Mouse (Mus musculus): ENCODE results near the gene Gemin5.

The Gemin5 gene

DNA sequence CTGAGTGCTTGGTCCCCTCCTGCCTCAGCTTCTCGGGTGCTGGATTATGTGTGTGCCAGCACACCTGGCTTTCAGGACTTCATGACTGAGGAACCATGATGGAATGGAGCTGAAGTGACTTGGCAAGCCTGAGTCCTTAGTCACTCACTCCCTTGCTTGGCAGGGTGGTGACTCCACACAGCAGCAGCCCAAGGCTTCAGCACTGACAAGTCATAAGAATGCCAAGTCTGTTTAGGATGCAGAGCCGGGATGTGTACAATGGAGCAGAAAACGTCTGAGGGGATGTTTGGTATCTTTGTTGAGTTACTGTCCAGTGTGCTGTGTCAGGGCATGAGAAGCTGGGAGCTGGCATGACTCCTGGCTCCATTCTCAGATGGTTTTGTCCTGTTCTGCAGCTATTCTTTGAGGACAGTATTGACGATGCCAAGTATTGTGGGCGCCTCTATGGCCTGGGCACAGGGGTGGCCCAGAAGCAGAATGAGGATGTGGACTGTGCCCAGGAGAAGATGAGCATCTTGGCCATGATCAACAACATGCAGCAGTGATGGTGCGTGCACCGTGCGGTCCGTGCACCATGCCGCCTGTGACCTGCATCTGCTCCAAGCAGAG, 51.2 kb downstream of the Gemin5 start:
- Histone ChIP-seq H3K9me3 (ENCODE audit: low read length) (no peaks in the 10 kb centered on the region), H3K36me3 (ENCODE audit: insufficient read depth, low read length) (peaks cover 92% of the 10 kb centered on the region), H3K4me1 (replicated peaks; ENCODE audit: low read depth, low read length) (peaks cover 38% of the 10 kb centered on the region), H3K27me3 (ENCODE audit: insufficient read depth, low read length) (no peaks in the 10 kb centered on the region), H3K4me3 (replicated peaks; ENCODE audit: low read length) (no peak overlapping the region)
- no peak for TF ChIP-seq POU5F1 (IDR thresholded peaks at IDR 0.05; ENCODE audit: borderline replicate concordance, low read length)
- TF ChIP-seq CTCF (conservative IDR thresholded peaks at IDR 0.05; ENCODE audit: low read length), result no peak
- TF ChIP-seq NANOG (IDR thresholded peaks at IDR 0.05; ENCODE audit: borderline replicate concordance, low read length), result no peak

DNA sequence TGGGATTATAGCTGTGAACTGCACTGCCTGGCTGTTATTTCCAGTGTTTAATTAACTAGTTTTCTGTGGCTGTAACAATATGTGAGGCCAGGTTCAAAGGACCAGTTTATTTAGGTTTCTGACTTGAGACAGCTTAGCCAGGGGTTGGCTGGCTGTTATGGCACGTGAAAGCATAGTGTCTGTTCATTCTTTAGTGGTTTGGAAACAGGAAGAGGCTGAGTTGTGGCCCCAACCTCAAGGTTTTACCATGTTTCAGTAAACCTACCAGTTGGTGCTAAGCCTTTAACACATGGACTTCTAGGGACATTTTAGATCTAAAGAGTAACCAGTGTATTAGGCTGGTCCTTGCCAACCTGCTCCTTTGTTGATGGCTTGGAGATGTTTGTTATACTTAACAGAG, 51.8 kb downstream of the Gemin5 start:
- Histone ChIP-seq H3K27me3 (ENCODE audit: insufficient read depth, low read length) (no peaks in the 10 kb centered on the region), H3K36me3 (ENCODE audit: insufficient read depth, low read length) (peaks cover 92% of the 10 kb centered on the region), H3K4me1 (replicated peaks; ENCODE audit: low read depth, low read length) (peaks cover 37% of the 10 kb centered on the region), H3K4me3 (replicated peaks; ENCODE audit: low read length) (no peak overlapping the region), H3K9me3 (ENCODE audit: low read length) (no peaks in the 10 kb centered on the region)
- TF ChIP-seq NANOG (IDR thresholded peaks at IDR 0.05; ENCODE audit: borderline replicate concordance, low read length) (no peak), CTCF (conservative IDR thresholded peaks at IDR 0.05; ENCODE audit: low read length) (no peak), POU5F1 (IDR thresholded peaks at IDR 0.05; ENCODE audit: borderline replicate concordance, low read length) (no peak)

DNA sequence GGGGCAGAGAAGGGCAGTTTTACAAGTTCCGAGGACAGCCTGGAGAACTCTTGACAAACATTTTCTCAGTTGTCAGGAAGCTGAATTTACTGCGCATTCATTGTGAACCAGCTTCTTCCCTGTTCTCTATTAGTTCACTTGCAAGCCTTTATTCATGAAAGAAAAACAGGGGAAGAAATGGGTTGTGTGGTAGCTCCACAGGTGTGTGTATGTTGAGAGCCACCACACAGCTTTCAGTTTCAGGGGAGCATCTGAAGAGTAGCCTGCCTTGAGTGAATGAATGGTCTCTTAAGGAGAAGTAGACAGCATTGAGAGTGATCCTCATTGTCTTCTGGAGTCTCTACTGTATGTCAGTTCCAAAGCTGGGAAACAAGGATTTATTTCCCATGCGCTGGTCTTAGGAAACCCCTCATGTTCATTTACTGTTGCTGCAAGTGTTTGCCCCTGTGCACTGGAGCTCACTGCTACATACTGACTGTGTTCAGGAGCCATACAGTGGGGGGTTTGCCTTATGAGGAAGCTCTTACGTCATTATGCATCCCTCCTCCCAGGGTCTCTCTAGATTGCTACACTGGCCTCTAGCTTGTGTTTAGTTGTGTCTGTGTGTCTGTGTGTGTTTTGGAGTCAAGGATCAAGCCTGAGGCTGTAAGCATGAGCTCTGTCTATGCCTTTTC, 60.5 kb downstream of the Gemin5 start:
- Histone ChIP-seq H3K4me1 (replicated peaks; ENCODE audit: low read depth, low read length) (peaks cover 59% of the 10 kb centered on the region), H3K27me3 (ENCODE audit: insufficient read depth, low read length) (no peaks in the 10 kb centered on the region), H3K9me3 (ENCODE audit: low read length) (no peaks in the 10 kb centered on the region), H3K36me3 (ENCODE audit: insufficient read depth, low read length) (peaks cover 48% of the 10 kb centered on the region), H3K4me3 (replicated peaks; ENCODE audit: low read length) (peak overlapping the region; percentile 37; the same call in 1 of the 2 replicates)
- no peak for TF ChIP-seq POU5F1 (IDR thresholded peaks at IDR 0.05; ENCODE audit: borderline replicate concordance, low read length)
- TF ChIP-seq CTCF (conservative IDR thresholded peaks at IDR 0.05; ENCODE audit: low read length), result no peak
- no peak for TF ChIP-seq NANOG (IDR thresholded peaks at IDR 0.05; ENCODE audit: borderline replicate concordance, low read length)

GRCm38 (mm10) chr11:58107009-58107408, 61.3 kb downstream of the Gemin5 start:
- Histone ChIP-seq H3K36me3 (ENCODE audit: insufficient read depth, low read length) (peaks cover 41% of the 10 kb centered on the region), H3K9me3 (ENCODE audit: low read length) (no peaks in the 10 kb centered on the region), H3K27me3 (ENCODE audit: insufficient read depth, low read length) (no peaks in the 10 kb centered on the region), H3K4me3 (replicated peaks; ENCODE audit: low read length) (no peak overlapping the region), H3K4me1 (replicated peaks; ENCODE audit: low read depth, low read length) (peaks cover 64% of the 10 kb centered on the region)
- TF ChIP-seq CTCF (conservative IDR thresholded peaks at IDR 0.05; ENCODE audit: low read length), result 0 out of 2 replicates have a peak, but pooled peaks have one; percentile 10
- TF ChIP-seq NANOG (IDR thresholded peaks at IDR 0.05; ENCODE audit: borderline replicate concordance, low read length), result no peak

- Histone ChIP-seq H3K9me3 (ENCODE audit: low read length) (no peaks in the 10 kb centered on the region), H3K4me1 (replicated peaks; ENCODE audit: low read depth, low read length) (peaks cover 57% of the 10 kb centered on the region), H3K27me3 (ENCODE audit: insufficient read depth, low read length) (no peaks in the 10 kb centered on the region), H3K36me3 (ENCODE audit: insufficient read depth, low read length) (peaks cover 14% of the 10 kb centered on the region), H3K4me3 (replicated peaks; ENCODE audit: low read length) (peak overlapping the region; percentile 98)
- TF ChIP-seq NANOG (IDR thresholded peaks at IDR 0.05; ENCODE audit: borderline replicate concordance, low read length), result no peak
- no peak for TF ChIP-seq POU5F1 (IDR thresholded peaks at IDR 0.05; ENCODE audit: borderline replicate concordance, low read length)
- TF ChIP-seq CTCF (conservative IDR thresholded peaks at IDR 0.05; ENCODE audit: low read length), result no peak
Observed at GRCm38 (mm10) chr11:58104351-58104791, 64.0 kb downstream of the Gemin5 start.

- TF ChIP-seq NANOG (IDR thresholded peaks at IDR 0.05; ENCODE audit: borderline replicate concordance, low read length) (no peak), POU5F1 (IDR thresholded peaks at IDR 0.05; ENCODE audit: borderline replicate concordance, low read length) (no peak), CTCF (conservative IDR thresholded peaks at IDR 0.05; ENCODE audit: low read length) (no peak)
- peaks cover 52% of the 10 kb centered on the region for H3K4me1 ChIP-seq (replicated peaks; ENCODE audit: low read depth, low read length)
Observed at GRCm38 (mm10) chr11:58103697-58104306, 64.5 kb downstream of the Gemin5 start, which contains the start of gene Cnot8. Gene Cnot8, plus strand, starts transcription at chr11:58104153.

DNA sequence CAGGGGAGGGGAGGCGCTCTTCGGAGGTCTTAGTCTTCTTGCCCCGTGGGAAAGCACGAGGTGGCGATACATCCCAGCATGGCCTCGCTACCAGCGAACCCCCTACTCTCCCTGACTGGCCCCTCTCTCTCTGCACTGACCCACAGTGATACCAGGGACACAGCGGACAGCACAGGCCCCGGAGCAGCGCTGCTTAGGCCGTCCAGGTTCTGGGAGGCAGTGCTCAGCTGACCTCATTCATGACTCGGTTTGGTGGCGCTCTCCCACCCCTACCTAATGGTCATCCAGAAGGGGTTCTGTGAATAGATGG, 65.0 kb downstream of the Gemin5 start:
- Histone ChIP-seq H3K4me3 (replicated peaks; ENCODE audit: low read length) (peak overlapping the region; percentile 98), H3K4me1 (replicated peaks; ENCODE audit: low read depth, low read length) (peaks cover 48% of the 10 kb centered on the region), H3K27me3 (ENCODE audit: insufficient read depth, low read length) (no peaks in the 10 kb centered on the region), H3K9me3 (ENCODE audit: low read length) (no peaks in the 10 kb centered on the region), H3K36me3 (ENCODE audit: insufficient read depth, low read length) (peaks cover 10% of the 10 kb centered on the region; the same call in 1 of the 2 replicates)
- TF ChIP-seq POU5F1 (IDR thresholded peaks at IDR 0.05; ENCODE audit: borderline replicate concordance, low read length), result no peak
- TF ChIP-seq NANOG (IDR thresholded peaks at IDR 0.05; ENCODE audit: borderline replicate concordance, low read length), result no peak
- TF ChIP-seq CTCF (conservative IDR thresholded peaks at IDR 0.05; ENCODE audit: low read length), result no peak

More at GRCm38 (mm10) chr11:58103697-58104306, 64.5 kb downstream of the Gemin5 start, which contains the start of gene Cnot8:
- H3K27me3 ChIP-seq (ENCODE audit: insufficient read depth, low read length), result no peaks in the 10 kb centered on the region
- H3K36me3 ChIP-seq (ENCODE audit: insufficient read depth, low read length), result peaks cover 10% of the 10 kb centered on the region; the same call in 1 of the 2 replicates
- peak within 1 kb of the TSS; percentile 98 for H3K4me3 ChIP-seq (replicated peaks; ENCODE audit: low read length)
- no peaks in the 10 kb centered on the region for H3K9me3 ChIP-seq (ENCODE audit: low read length)

DNA sequence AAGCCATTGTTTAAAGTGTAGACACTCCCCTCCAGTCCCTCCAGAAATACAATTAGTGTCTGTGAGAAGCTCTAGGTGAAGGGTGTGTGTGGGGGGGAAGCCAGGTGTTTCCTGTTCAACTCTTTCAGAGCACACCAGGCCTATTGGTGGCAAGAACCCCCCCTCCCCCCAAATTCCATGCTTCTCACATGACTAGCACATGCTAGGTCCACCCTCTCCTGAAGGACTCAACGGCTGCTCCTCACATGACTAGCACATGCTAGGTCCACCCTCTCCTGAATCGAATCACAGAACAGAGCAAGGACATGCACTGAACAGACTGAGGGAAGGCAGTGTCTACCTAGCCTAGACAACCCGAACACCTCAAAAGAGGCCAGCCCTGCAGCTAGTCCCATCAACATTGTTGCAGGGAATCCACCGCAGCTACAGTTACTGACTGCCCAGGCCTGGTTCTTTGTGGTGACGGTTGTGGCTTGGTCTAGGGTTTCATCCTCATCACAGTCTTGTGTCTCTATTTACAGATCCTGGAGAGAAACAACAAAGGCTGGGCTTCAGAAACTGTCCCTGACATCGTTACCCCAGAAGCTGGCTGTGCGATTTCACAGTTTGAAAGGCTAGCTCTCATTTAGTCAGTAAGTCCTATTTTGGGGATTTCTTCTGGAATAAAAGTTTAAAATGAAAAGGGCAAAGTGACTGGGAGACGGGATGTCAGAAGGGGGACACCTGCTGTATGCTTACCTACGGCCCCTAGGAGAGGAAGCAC, 65.6 kb downstream of the Gemin5 start:
- Histone ChIP-seq H3K36me3 (ENCODE audit: insufficient read depth, low read length) (peaks cover 7% of the 10 kb centered on the region; the same call in 1 of the 2 replicates), H3K27me3 (ENCODE audit: insufficient read depth, low read length) (no peaks in the 10 kb centered on the region), H3K4me1 (replicated peaks; ENCODE audit: low read depth, low read length) (peaks cover 42% of the 10 kb centered on the region), H3K4me3 (replicated peaks; ENCODE audit: low read length) (peak overlapping the region; percentile 98), H3K9me3 (ENCODE audit: low read length) (no peaks in the 10 kb centered on the region)
- TF ChIP-seq NANOG (IDR thresholded peaks at IDR 0.05; ENCODE audit: borderline replicate concordance, low read length) (no peak), CTCF (conservative IDR thresholded peaks at IDR 0.05; ENCODE audit: low read length) (no peak), POU5F1 (IDR thresholded peaks at IDR 0.05; ENCODE audit: borderline replicate concordance, low read length) (no peak)

All from E14TG2a.4 (cell line).